Mouse (Mus musculus): ENCODE measurements around the gene Tia1. TPM values are rescaled to one million over a fixed set of nuclear protein-coding genes. Genes with fewer than 3 reads are reported as not detected.
"Not testable (repeated sequence)": the region's sequence is repeated elsewhere in the genome, so short reads cannot be mapped to it uniquely, and the experiment has no call there.

The Tia1 gene
- polyA plus RNA-seq, 2 experiments = 173 to 230 TPM

DNA sequence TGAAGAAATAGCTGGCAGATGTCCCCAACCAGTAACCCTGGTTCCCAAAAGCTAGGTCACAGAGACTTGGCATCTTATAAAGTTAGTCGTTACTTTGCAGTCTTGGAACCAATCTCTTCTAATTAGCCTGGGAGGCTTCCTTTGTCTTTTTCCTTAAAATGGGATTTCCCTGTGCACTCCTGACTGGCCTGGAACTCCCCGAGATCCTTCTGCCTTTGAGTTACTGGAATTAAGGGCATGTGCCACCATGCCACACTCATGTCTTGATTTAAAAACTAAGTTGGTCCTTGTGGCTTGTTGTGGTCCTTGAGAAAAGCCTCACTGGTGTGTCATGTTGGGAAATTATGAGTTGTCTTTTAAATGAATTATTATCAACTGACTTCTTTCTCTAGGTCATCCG is 25.7 kb upstream of the Tia1 start:
- ATAC-seq (ENCODE audit: low FRiP score, low read depth) (no peak), DNase-seq (ENCODE audit: low spot score) (no peak)
- no peak overlapping the region for H3K4me2 ChIP-seq (replicated peaks; ENCODE audit: low read depth, low read length, severe bottlenecking)
- H3K36me3 ChIP-seq (ENCODE audit: control insufficient read depth, insufficient read depth, low read length) = peaks cover 48% of the 10 kb centered on the region
- H3K27ac ChIP-seq (replicated peaks; ENCODE audit: low read depth, low read length) = no peak overlapping the region
- H3K4me3 ChIP-seq (replicated peaks; ENCODE audit: low read length) = no peak overlapping the region
- no peak for TF ChIP-seq POLR2A (IDR thresholded peaks at IDR 0.05; ENCODE audit: borderline replicate concordance, extremely low read depth, insufficient read depth, insufficient read length)
- 88% methylated on average over 3 of the region's 3 CpGs for WGBS
- H3K4me1 ChIP-seq (ENCODE audit: control insufficient read depth, insufficient read depth, low read length) = no peaks in the 10 kb centered on the region
- H3K9ac ChIP-seq (ENCODE audit: low read depth, low read length, severe bottlenecking) = no peak overlapping the region
- no peaks in the 10 kb centered on the region for H3K9me3 ChIP-seq (ENCODE audit: control insufficient read depth, low read length)
- H3K27me3 ChIP-seq (ENCODE audit: control insufficient read depth, insufficient read depth, low read length) = no peaks in the 10 kb centered on the region

DNA sequence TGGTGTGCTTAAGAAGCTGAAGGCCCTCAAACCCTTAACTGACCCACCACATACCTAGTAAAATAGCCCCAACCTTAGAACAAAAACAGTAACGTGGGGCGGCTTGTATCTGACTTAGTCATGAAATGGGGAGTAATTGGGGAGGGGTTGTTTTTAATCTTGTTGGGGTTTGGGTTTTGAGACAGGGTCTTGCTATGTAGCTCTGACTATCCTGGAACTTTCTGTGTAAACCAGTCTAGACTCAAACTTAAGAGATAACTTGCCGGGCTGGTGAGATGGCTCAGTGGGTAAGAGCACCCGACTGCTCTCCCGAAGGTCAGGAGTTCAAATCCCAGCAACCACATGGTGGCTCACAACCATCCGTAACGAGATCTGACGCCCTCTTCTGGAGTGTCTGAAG is 23.9 kb upstream of the Tia1 start:
- H3K4me2 ChIP-seq (replicated peaks; ENCODE audit: low read depth, low read length, severe bottlenecking); H3K27me3 ChIP-seq (ENCODE audit: control insufficient read depth, insufficient read depth, low read length); H3K27ac ChIP-seq (replicated peaks; ENCODE audit: low read depth, low read length); H3K4me3 ChIP-seq (replicated peaks; ENCODE audit: low read length); ATAC-seq (ENCODE audit: low FRiP score, low read depth); H3K9me3 ChIP-seq (ENCODE audit: control insufficient read depth, low read length); H3K4me1 ChIP-seq (ENCODE audit: control insufficient read depth, insufficient read depth, low read length); DNase-seq (ENCODE audit: low spot score); H3K9ac ChIP-seq (ENCODE audit: low read depth, low read length, severe bottlenecking): not testable (repeated sequence)
- 80% methylated on average over 7 of the region's 8 CpGs for WGBS
- H3K36me3 ChIP-seq (ENCODE audit: control insufficient read depth, insufficient read depth, low read length) = peaks cover 44% of the 10 kb centered on the region

DNA sequence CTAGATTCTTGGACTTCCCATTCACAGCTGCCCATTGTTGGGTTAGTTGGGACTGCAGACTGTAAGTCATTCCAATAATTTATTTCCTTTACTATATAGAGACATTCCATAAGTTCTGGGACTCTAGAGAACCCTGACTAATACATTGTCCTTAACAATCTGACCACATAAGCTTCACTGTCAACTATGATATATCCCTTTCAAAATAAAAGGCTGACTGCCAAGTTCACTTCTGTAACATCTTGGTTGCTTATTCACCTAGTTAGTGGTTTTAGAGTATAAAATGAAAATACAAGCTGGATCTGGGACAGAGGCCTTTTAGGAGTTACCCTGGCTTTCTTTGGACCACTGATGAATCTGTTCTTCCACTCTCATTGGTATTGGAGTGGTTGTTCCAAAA is 21.5 kb upstream of the Tia1 start:
- H3K9ac ChIP-seq (ENCODE audit: low read depth, low read length, severe bottlenecking) = no peak overlapping the region
- H3K4me1 ChIP-seq (ENCODE audit: control insufficient read depth, insufficient read depth, low read length) = no peaks in the 10 kb centered on the region
- no peak overlapping the region for H3K4me2 ChIP-seq (replicated peaks; ENCODE audit: low read depth, low read length, severe bottlenecking)
- peaks cover 41% of the 10 kb centered on the region for H3K36me3 ChIP-seq (ENCODE audit: control insufficient read depth, insufficient read depth, low read length)
- no peak overlapping the region for H3K27ac ChIP-seq (replicated peaks; ENCODE audit: low read depth, low read length)
- DNase-seq (ENCODE audit: low spot score) (no peak), ATAC-seq (ENCODE audit: low FRiP score, low read depth) (no peak)
- no peaks in the 10 kb centered on the region for H3K9me3 ChIP-seq (ENCODE audit: control insufficient read depth, low read length)
- no peaks in the 10 kb centered on the region for H3K27me3 ChIP-seq (ENCODE audit: control insufficient read depth, insufficient read depth, low read length)
- no peak overlapping the region for H3K4me3 ChIP-seq (replicated peaks; ENCODE audit: low read length)
- TF ChIP-seq POLR2A (IDR thresholded peaks at IDR 0.05; ENCODE audit: borderline replicate concordance, extremely low read depth, insufficient read depth, insufficient read length) = no peak

DNA sequence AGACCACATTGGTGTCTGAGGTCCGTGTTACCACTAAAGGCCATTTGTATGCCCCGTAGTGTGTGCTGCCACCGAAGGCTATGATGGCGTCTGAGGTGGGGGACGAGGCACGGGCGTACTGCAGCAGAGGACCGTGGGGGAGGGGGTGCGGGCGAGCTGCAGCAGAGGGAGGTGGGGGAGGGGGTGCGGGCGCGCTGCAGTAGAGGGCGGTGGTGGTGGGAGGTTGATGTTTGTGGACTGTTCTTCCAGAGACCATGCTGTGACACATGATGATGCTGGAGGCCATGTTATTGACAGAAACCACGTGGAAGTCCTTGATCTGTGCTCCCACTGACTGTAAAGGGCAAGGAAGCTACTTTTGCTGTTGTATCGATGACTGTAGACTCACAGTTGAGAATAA is 20.6 kb upstream of the Tia1 start:
- H3K27ac ChIP-seq (replicated peaks; ENCODE audit: low read depth, low read length) = no peak overlapping the region
- no peaks in the 10 kb centered on the region for H3K9me3 ChIP-seq (ENCODE audit: control insufficient read depth, low read length)
- no peak for TF ChIP-seq POLR2A (IDR thresholded peaks at IDR 0.05; ENCODE audit: borderline replicate concordance, extremely low read depth, insufficient read depth, insufficient read length)
- DNase-seq (ENCODE audit: low spot score) (no peak), ATAC-seq (ENCODE audit: low FRiP score, low read depth) (no peak)
- no peaks in the 10 kb centered on the region for H3K4me1 ChIP-seq (ENCODE audit: control insufficient read depth, insufficient read depth, low read length)
- H3K4me2 ChIP-seq (replicated peaks; ENCODE audit: low read depth, low read length, severe bottlenecking) = no peak overlapping the region
- no peak overlapping the region for H3K9ac ChIP-seq (ENCODE audit: low read depth, low read length, severe bottlenecking)
- 48% methylated on average over 16 of the region's 16 CpGs for WGBS
- H3K4me3 ChIP-seq (replicated peaks; ENCODE audit: low read length) = no peak overlapping the region
- H3K27me3 ChIP-seq (ENCODE audit: control insufficient read depth, insufficient read depth, low read length) = no peaks in the 10 kb centered on the region
- H3K36me3 ChIP-seq (ENCODE audit: control insufficient read depth, insufficient read depth, low read length) = peaks cover 41% of the 10 kb centered on the region

DNA sequence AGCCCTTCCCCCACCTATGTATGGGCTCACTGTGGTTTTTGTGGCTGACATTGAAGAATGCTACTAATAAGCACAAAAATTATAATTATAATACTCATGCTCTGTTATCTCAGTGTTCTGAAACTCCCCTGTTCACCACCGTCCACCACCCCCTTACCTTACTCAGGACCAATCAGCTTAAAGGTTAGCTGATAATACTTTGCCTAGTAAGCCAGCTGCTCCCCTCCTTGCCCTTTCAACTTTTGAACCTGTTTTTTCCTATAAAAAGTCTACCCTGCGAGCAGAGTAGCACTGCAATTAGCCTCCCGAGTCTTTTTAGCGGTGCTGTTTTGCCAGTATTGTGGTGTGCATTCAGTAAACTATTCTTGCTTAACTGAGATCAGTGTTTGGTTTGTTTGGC is 19.3 kb upstream of the Tia1 start:
- Histone ChIP-seq H3K4me3 (replicated peaks; ENCODE audit: low read length) (no peak overlapping the region), H3K27me3 (ENCODE audit: control insufficient read depth, insufficient read depth, low read length) (no peaks in the 10 kb centered on the region), H3K36me3 (ENCODE audit: control insufficient read depth, insufficient read depth, low read length) (peaks cover 41% of the 10 kb centered on the region), H3K4me1 (ENCODE audit: control insufficient read depth, insufficient read depth, low read length) (no peaks in the 10 kb centered on the region), H3K27ac (replicated peaks; ENCODE audit: low read depth, low read length) (no peak overlapping the region), H3K9ac (ENCODE audit: low read depth, low read length, severe bottlenecking) (no peak overlapping the region), H3K9me3 (ENCODE audit: control insufficient read depth, low read length) (no peaks in the 10 kb centered on the region), H3K4me2 (replicated peaks; ENCODE audit: low read depth, low read length, severe bottlenecking) (no peak overlapping the region)
- TF ChIP-seq POLR2A (IDR thresholded peaks at IDR 0.05; ENCODE audit: borderline replicate concordance, extremely low read depth, insufficient read depth, insufficient read length) = no peak
- DNase-seq (ENCODE audit: low spot score) (no peak), ATAC-seq (ENCODE audit: low FRiP score, low read depth) (no peak)
- WGBS = 48% methylated on average over 4 of the region's 4 CpGs

DNA sequence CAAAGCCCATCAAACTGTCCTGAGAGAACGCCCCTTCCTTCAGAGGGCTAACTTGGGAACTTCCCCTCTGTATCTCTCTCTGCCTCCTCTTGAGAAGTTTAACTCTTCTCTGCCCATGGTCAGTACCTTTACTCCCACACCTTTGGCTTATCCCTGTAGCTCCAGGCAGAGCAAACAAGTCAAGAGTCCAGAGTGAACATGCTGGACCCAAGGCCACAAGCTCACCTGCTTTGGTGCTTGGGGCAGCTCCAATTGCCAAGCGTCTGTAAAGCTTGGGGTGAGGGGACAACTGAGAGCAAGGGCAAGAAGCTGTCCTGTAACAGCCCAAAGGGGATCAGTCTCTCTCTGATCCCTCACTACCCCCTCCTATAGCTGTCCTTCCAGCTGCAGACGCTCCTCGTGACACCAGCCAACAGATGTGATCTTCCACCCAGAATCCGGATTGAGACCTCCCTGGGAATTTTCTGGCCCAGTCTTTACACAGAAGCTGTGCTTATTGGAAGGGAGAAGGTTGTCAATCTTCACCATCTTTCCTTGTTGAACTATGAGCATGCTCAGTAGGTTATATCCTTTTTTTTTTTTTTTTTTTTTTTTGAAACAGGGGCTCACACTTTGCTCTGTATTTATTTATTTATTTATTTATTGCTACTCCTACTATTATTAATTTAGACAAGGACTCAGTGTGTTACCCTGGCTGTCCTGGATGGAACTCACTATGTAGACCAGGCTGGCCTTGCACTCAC is 18.5 kb upstream of the Tia1 start:
- 83% methylated on average over 5 of the region's 5 CpGs for WGBS
- H3K36me3 ChIP-seq (ENCODE audit: control insufficient read depth, insufficient read depth, low read length) = peaks cover 45% of the 10 kb centered on the region
- no peaks in the 10 kb centered on the region for H3K9me3 ChIP-seq (ENCODE audit: control insufficient read depth, low read length)

More for the DNA sequence above, 18.5 kb upstream of the Tia1 start:
- no peak for TF ChIP-seq POLR2A (IDR thresholded peaks at IDR 0.05; ENCODE audit: borderline replicate concordance, extremely low read depth, insufficient read depth, insufficient read length)
- H3K27ac ChIP-seq (replicated peaks; ENCODE audit: low read depth, low read length) = no peak overlapping the region
- ATAC-seq (ENCODE audit: low FRiP score, low read depth) (no peak), DNase-seq (ENCODE audit: low spot score) (no peak)
- no peaks in the 10 kb centered on the region for H3K4me1 ChIP-seq (ENCODE audit: control insufficient read depth, insufficient read depth, low read length)
- H3K27me3 ChIP-seq (ENCODE audit: control insufficient read depth, insufficient read depth, low read length) = no peaks in the 10 kb centered on the region
- no peak overlapping the region for H3K4me2 ChIP-seq (replicated peaks; ENCODE audit: low read depth, low read length, severe bottlenecking)
- no peak overlapping the region for H3K4me3 ChIP-seq (replicated peaks; ENCODE audit: low read length)
- H3K9ac ChIP-seq (ENCODE audit: low read depth, low read length, severe bottlenecking) = no peak overlapping the region

Measured in limb, embryonic 14.5 days (tissue).